Mouse (Mus musculus): ENCODE results near the gene Clybl. TPM values are rescaled to one million over a fixed set of nuclear protein-coding genes. Genes with fewer than 3 reads are reported as not detected.

The Clybl gene
- polyA plus RNA-seq, 1 experiment from 2014 or later: 28.6 TPM

DNA sequence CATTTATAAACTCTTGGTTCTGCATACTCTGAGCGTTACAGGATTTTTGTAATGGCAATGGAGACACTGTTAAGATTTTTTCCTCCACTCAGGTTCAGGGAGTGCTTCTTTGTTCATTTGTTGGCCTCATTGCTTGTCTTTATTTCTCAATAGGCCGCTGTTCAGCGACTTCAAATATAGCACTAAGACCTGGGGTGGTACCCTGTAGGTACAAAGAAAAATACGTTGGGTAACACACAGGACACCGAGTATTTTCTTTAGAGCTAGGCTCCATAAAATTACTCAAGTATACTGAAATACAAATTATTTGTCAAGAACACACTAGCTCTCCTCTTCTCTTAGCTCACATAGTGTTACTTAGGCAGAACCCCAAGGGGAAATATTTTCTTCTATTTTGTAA, 48.5 kb downstream of the Clybl start:
- WGBS: 52% methylated on average over 5 of the region's 5 CpGs

GRCm38 (mm10) chr14:122230621-122231025, 49.1 kb downstream of the Clybl start:
- H3K36me3 ChIP-seq: no peaks in the 10 kb centered on the region
- DNase-seq (ENCODE audit: low spot score): peak; percentile 43
- peaks cover 37% of the 10 kb centered on the region for H3K27me3 ChIP-seq (ENCODE audit: insufficient read depth, poor library complexity, severe bottlenecking)
- H3K9me3 ChIP-seq: no peaks in the 10 kb centered on the region
- peak overlapping the region; percentile 10; the same call in 1 of the 2 replicates for H3K4me3 ChIP-seq
- 31% methylated on average over 14 of the region's 14 CpGs for WGBS
- H3K4me1 ChIP-seq (replicated peaks): peaks cover 52% of the 10 kb centered on the region
- peak overlapping the region; percentile 80 for H3K27ac ChIP-seq

More for the DNA sequence above, 48.5 kb downstream of the Clybl start:
- Histone ChIP-seq H3K4me3 (no peak overlapping the region), H3K9me3 (no peaks in the 10 kb centered on the region), H3K27me3 (ENCODE audit: insufficient read depth, poor library complexity, severe bottlenecking) (peaks cover 43% of the 10 kb centered on the region), H3K4me1 (replicated peaks) (peaks cover 59% of the 10 kb centered on the region), H3K27ac (peak overlapping the region; percentile 80), H3K36me3 (no peaks in the 10 kb centered on the region)
- no peak for DNase-seq (ENCODE audit: low spot score)

DNA sequence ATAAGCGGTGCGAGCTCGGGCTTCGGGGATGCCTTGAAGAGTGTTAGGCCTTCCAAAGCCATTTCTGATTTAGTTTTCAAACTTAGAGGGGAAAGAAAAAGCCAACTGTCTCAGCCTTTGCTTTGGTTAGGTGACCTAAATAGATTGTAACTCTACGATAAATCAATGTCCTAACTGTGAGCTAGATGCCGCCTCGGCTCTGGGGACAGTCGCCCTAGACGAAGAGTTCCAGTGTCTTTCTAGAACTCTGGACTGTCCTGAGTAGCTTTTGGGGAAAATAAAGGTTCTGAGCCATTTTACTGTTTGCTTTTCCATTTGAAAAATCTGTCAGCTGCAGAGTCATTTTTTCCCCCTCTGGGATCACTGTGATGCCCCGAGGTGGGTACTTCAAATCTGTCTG, 49.6 kb downstream of the Clybl start:
- Histone ChIP-seq H3K27me3 (ENCODE audit: insufficient read depth, poor library complexity, severe bottlenecking) (peaks cover 32% of the 10 kb centered on the region), H3K4me1 (replicated peaks) (peaks cover 48% of the 10 kb centered on the region), H3K9me3 (no peaks in the 10 kb centered on the region), H3K27ac (peak overlapping the region; percentile 80), H3K4me3 (peak overlapping the region; percentile 10; the same call in 1 of the 2 replicates), H3K36me3 (no peaks in the 10 kb centered on the region)
- 45% methylated on average over 10 of the region's 10 CpGs for WGBS
- DNase-seq (ENCODE audit: low spot score): no peak

DNA sequence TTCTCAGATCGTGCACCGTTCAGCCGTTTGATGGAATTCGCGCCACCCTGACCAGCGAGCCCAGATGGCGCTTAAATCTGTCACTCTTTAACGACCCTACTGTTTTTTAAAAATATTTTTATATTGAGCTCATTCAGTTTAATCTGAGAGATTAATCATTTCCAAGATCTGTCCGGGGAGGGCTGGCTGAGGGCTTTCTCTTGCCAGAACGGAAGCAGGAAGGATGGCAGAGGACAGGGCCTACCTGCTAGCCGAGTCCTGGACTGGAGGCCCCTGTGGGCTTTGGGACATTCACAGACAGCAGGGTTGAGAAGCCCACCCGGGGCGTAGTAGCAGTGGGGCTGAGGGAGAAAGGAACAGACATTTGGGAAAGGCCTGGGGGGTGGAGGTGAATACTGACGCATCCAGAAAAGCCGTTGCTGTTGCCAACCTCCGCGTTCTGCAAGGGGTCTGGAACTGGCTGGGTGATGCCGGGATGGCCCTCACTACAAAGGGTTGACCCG, 51.8 kb downstream of the Clybl start:
- H3K27ac ChIP-seq: peak overlapping the region; percentile 62; the same call in 1 of the 2 replicates
- no peaks in the 10 kb centered on the region for H3K9me3 ChIP-seq
- H3K36me3 ChIP-seq: no peaks in the 10 kb centered on the region
- peaks cover 26% of the 10 kb centered on the region for H3K27me3 ChIP-seq (ENCODE audit: insufficient read depth, poor library complexity, severe bottlenecking)
- no peak overlapping the region for H3K4me3 ChIP-seq
- peaks cover 27% of the 10 kb centered on the region for H3K4me1 ChIP-seq (replicated peaks)
- DNase-seq (ENCODE audit: low spot score): no peak
- 88% methylated on average over 19 of the region's 19 CpGs for WGBS

DNA sequence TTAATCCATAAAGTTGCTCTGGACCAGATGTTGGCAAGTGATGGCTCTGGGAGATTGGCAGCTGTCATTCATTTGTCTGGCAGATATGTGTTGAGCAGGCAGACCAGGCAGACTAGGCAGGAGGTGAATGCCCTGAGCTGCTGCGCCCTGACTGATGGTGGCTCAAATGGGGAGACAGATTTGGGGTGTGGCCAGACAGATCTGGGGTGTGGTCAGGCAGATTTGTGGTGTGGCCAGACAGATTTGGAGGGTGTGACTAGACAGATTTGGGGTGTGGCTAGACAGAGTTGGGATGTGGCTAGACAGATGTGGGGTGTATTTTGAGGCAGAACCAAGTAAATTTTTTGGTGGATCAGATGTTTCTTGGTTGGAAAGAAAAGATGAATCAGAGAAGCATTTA, 62.4 kb downstream of the Clybl start:
- no peak overlapping the region for H3K4me3 ChIP-seq
- H3K36me3 ChIP-seq: no peaks in the 10 kb centered on the region
- no peaks in the 10 kb centered on the region for H3K4me1 ChIP-seq (replicated peaks)
- H3K27ac ChIP-seq: no peak overlapping the region
- H3K27me3 ChIP-seq (ENCODE audit: insufficient read depth, poor library complexity, severe bottlenecking): no peaks in the 10 kb centered on the region
- H3K9me3 ChIP-seq: no peaks in the 10 kb centered on the region
- 87% methylated on average over 1 of the region's 1 CpGs for WGBS
- DNase-seq (ENCODE audit: low spot score): no peak

DNA sequence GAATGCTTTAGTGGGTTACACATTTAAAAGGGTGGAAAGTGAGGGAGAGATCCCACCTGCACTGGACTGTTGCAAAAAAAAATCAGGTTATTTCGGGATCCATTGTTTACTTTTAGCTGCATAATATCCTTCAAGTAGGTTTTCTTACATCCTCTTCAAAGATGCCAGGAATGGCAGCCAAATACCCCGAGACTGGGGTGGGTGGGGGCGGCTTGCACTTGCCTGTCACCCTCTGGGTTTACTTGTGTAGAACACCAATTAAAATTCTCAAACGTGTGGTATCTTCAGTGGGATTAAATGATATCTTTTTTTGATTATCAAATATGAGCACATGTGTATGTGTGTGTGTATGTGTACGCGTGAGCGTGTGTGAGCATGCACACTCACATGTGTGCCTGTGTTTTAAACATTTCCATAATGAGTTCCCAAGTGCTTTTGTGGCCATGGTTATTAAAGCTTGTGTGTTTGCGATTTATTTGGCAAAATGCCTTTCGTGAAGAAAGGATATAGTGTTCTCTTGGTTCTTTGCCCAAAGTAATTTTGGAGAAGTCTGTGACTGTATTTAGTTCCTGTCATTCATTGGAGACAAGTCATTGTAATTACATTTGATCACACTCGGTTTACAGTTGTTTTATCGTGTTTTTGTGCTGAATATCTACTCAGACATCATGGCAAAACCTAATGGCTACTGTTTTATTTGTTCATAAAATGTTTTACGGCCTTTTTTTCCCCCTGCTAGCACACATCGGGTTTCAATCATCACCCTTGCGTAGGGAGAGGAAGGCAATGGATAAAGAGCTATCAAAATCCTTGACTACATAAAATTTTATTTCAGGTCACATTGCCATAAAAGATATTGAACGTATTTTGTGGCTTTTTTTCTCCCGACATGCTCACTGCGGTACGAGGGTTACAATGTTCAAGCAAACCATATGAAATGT, 65.7 kb downstream of the Clybl start:
- DNase-seq (ENCODE audit: low spot score): no peak
- H3K27me3 ChIP-seq (ENCODE audit: insufficient read depth, poor library complexity, severe bottlenecking): no peaks in the 10 kb centered on the region
- WGBS: 90% methylated on average over 18 of the region's 18 CpGs

GRCm38 (mm10) chr14:122249123-122249522, 67.6 kb downstream of the Clybl start:
- peaks cover 10% of the 10 kb centered on the region for H3K27me3 ChIP-seq (ENCODE audit: insufficient read depth, poor library complexity, severe bottlenecking)
- H3K4me1 ChIP-seq (replicated peaks): no peaks in the 10 kb centered on the region
- DNase-seq (ENCODE audit: low spot score): no peak
- WGBS: 87% methylated on average over 3 of the region's 3 CpGs
- H3K27ac ChIP-seq: no peak overlapping the region
- H3K4me3 ChIP-seq: no peak overlapping the region
- H3K9me3 ChIP-seq: no peaks in the 10 kb centered on the region
- no peaks in the 10 kb centered on the region for H3K36me3 ChIP-seq

More for the DNA sequence above, 65.7 kb downstream of the Clybl start:
- Histone ChIP-seq H3K4me1 (replicated peaks) (no peaks in the 10 kb centered on the region), H3K9me3 (no peaks in the 10 kb centered on the region), H3K36me3 (no peaks in the 10 kb centered on the region), H3K4me3 (no peak overlapping the region), H3K27ac (no peak overlapping the region)

GRCm38 (mm10) chr14:122251346-122251745, 69.8 kb downstream of the Clybl start:
- H3K4me3 ChIP-seq: no peak overlapping the region
- no peak for DNase-seq (ENCODE audit: low spot score)
- H3K9me3 ChIP-seq: no peaks in the 10 kb centered on the region
- H3K4me1 ChIP-seq (replicated peaks): peaks cover 11% of the 10 kb centered on the region
- no peaks in the 10 kb centered on the region for H3K36me3 ChIP-seq
- H3K27ac ChIP-seq: no peak overlapping the region
- H3K27me3 ChIP-seq (ENCODE audit: insufficient read depth, poor library complexity, severe bottlenecking): peaks cover 30% of the 10 kb centered on the region

DNA sequence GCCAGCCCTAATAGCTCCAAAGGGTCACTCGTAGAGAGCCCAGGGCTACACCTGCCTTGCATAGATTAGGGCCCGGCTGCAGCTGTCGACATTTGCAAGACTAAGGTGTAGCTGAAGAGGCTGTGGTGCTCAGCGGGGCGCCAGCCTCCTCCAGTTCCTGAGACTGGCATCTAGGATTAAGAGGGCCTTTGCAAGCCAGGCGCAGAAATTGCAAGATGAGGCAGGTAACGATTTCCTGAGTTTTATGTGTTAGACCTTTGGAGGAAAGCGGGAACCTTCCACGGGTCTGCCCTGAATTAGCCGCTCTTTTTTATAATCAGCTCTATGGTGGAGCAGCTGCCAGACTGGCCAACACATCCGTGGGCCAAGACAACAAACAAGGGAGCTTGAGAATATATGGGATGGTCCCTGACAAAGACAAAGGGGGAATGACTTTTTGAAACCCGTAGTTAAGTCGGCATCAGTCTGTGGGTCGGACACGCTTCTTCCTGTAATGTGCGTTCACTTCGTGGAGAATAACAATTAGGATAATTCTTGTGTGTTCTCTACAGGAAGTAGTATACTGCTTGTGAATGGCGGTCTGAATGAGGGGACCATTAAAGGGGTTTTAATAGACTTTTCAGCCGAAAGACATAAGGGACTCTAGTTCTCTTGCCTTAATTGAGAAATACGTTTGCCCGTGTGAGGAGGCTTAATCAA, 74.2 kb downstream of the Clybl start:
- Histone ChIP-seq H3K4me3 (peak overlapping the region; percentile 18), H3K9me3 (no peaks in the 10 kb centered on the region), H3K36me3 (no peaks in the 10 kb centered on the region), H3K4me1 (replicated peaks) (peaks cover 39% of the 10 kb centered on the region), H3K27me3 (ENCODE audit: insufficient read depth, poor library complexity, severe bottlenecking) (peaks cover 59% of the 10 kb centered on the region), H3K27ac (no peak overlapping the region)
- peak; percentile 44 for DNase-seq (ENCODE audit: low spot score)
- 5% methylated on average over 21 of the region's 21 CpGs for WGBS

GRCm38 (mm10) chr14:122256261-122256634, 74.7 kb downstream of the Clybl start:
- Histone ChIP-seq H3K9me3 (no peaks in the 10 kb centered on the region), H3K27ac (0 out of 2 replicates have a peak overlapping the region, but pooled peaks have one; percentile 29), H3K27me3 (ENCODE audit: insufficient read depth, poor library complexity, severe bottlenecking) (peaks cover 65% of the 10 kb centered on the region), H3K36me3 (no peaks in the 10 kb centered on the region), H3K4me3 (peak overlapping the region; percentile 18; the same call in 1 of the 2 replicates), H3K4me1 (replicated peaks) (peaks cover 39% of the 10 kb centered on the region)
- DNase-seq (ENCODE audit: low spot score): no peak
- 12% methylated on average over 8 of the region's 8 CpGs for WGBS

DNA sequence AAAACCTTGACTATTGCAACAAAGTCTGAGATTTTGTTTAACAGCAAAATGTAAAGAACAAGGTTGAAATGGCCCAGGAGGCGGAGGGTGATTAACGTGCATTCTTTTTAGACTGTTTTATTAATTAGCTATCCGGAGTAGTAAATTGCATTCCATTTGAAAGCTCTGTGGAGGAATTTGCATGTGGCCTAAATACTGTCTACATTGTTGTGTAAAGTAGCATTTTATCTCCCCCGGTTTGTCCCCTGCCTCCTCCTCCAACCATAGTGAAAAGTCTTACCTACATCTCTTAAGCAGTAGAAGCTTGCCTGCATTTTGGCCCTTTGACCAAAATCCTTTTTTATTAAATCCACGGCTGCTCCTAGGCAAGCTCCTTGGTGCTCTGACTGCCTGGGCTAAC, 76.8 kb downstream of the Clybl start:
- Histone ChIP-seq H3K36me3 (no peaks in the 10 kb centered on the region), H3K27me3 (ENCODE audit: insufficient read depth, poor library complexity, severe bottlenecking) (peaks cover 83% of the 10 kb centered on the region), H3K4me3 (no peak overlapping the region), H3K27ac (no peak overlapping the region), H3K4me1 (replicated peaks) (peaks cover 42% of the 10 kb centered on the region), H3K9me3 (no peaks in the 10 kb centered on the region)
- no peak for DNase-seq (ENCODE audit: low spot score)
- WGBS: 30% methylated on average over 5 of the region's 5 CpGs

DNA sequence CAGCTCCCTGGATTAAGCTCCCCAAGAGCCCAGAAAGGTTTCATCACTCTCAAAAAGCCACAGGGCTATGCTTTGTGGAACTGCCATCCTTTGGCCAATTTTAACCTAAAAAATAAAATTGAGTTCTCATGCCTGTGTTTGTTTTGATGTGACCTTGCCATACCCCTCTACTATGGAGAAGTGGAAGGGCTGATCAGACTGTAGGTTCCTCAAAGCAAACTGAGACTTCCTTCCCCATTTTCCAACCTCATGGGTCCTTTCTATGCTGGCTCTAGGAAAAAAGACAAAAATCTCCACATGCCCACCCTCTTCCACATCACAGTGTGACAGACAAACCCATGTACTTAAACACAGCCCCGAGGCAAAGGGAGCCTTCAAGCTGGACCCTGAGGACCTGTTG, 79.7 kb downstream of the Clybl start:
- 76% methylated on average over 1 of the region's 1 CpGs for whole genome bisulfite sequencing
- H3K27me3 ChIP-seq (ENCODE audit: insufficient read depth, poor library complexity, severe bottlenecking): peaks cover 73% of the 10 kb centered on the region
- H3K27ac ChIP-seq: no peak overlapping the region
- H3K4me1 ChIP-seq (replicated peaks): peaks cover 32% of the 10 kb centered on the region
- no peaks in the 10 kb centered on the region for H3K9me3 ChIP-seq
- no peaks in the 10 kb centered on the region for H3K36me3 ChIP-seq
- H3K4me3 ChIP-seq: no peak overlapping the region
- no peak for DNase-seq (ENCODE audit: low spot score)

Data from hindbrain, embryonic 10.5 days (tissue).